Mouse (Mus musculus) heart, embryonic 11.5 days (tissue): ENCODE data around the gene Vat1. TPM values are rescaled to one million over a fixed set of nuclear protein-coding genes. Genes with fewer than 3 reads are reported as not detected.
A peak's percentile ranks its signal among the peaks of the same experiment; 100 is the strongest.

Experiments used
- ATAC-seq: fragments of 200-750 bp; cut with Nextera tagmentation; replicated peaks from 2 replicates; pipeline ENCODE4 v1.8.0; 2017; ENCODE audit warnings: moderate library complexity; ENCODE audit not compliant: insufficient number of reproducible peaks, low FRiP score, low TSS enrichment
- H3K27ac ChIP-seq: fragments of 300-500 bp; sonication (generic); 2 replicates; pipeline ENCODE4 v1.5.1; 2014; ENCODE audit warnings: mild to moderate bottlenecking, low read depth, low read length
- H3K27me3 ChIP-seq: fragments of 300-500 bp; sonication (generic); 2 replicates; pipeline ENCODE4 v1.6.1; 2014; ENCODE audit warnings: mild to moderate bottlenecking, low read length, mixed read lengths; ENCODE audit not compliant: control insufficient read depth, insufficient read depth
- H3K36me3 ChIP-seq: fragments of 300-500 bp; sonication (generic); 2 replicates; pipeline ENCODE4 v1.6.1; 2014; ENCODE audit warnings: mild to moderate bottlenecking, low read length, moderate library complexity, mixed read lengths; ENCODE audit not compliant: control insufficient read depth, insufficient read depth
- H3K4me1 ChIP-seq: fragments of 300-500 bp; sonication (generic); 2 replicates; pipeline ENCODE4 v1.6.1; 2014; ENCODE audit warnings: low read length; ENCODE audit not compliant: control insufficient read depth, insufficient read depth
- H3K4me2 ChIP-seq: fragments of 300-500 bp; sonication (generic); 2 replicates; pipeline ENCODE4 v1.6.1; 2014; ENCODE audit warnings: mild to moderate bottlenecking, moderate library complexity
- H3K4me3 ChIP-seq: fragments of 300-500 bp; sonication (generic); 2 replicates; pipeline ENCODE4 v1.5.1; 2014; ENCODE audit warnings: low read depth, low read length
- H3K9ac ChIP-seq: fragments of 300-500 bp; sonication (generic); 2 replicates; pipeline ENCODE4 v1.6.1; 2014; ENCODE audit warnings: mild to moderate bottlenecking, low read depth, low read length, moderate library complexity
- H3K9me3 ChIP-seq: fragments of 300-500 bp; sonication (generic); replicated peaks from 2 replicates; pipeline ENCODE4 v1.6.1; 2016; ENCODE audit warnings: low read length; ENCODE audit not compliant: control insufficient read depth
- WGBS: fragments of 180-500 bp; shearing (Covaris S2); extraction: QIAGEN DNeasy Blood & Tissue Kit; methylation state at CpG from one replicate; pipeline ENCODE4 v1.1.7; 2014; ENCODE audit not compliant: insufficient replicate concordance; 5-methylcytosine and 5-hydroxymethylcytosine counted together
- polyA plus RNA-seq: library from polyadenylated mRNA; unstranded; fragments of >200 nt; fragmentation: Nextera tagmentation; extraction: Ambion mirVana; gene quantifications from 2 replicates; pipeline ENCODE4 v1.2.1, GENCODE M21; 2014

Gene Vat1
- polyA plus RNA-seq, 1 experiment from 2014 or later: 26.5 TPM

GRCm38 (mm10) chr11:101426165-101426564 lies 39.9 kb downstream of the Vat1 start:
- H3K36me3 ChIP-seq: peaks cover 8% of the 10 kb centered on the region
- no peaks in the 10 kb centered on the region for H3K9me3 ChIP-seq

GRCm38 (mm10) chr11:101424925-101425813 lies 40.9 kb downstream of the Vat1 start, which contains the start of the genes Rundc1 and Ptges3l:
Gene Rundc1 (plus strand): TSS chr11:101425085.
Gene Ptges3l (minus strand): TSS chr11:101425333.
- peak within 1 kb of the TSS; percentile 98 for H3K4me2 ChIP-seq
- H3K36me3 ChIP-seq: peaks cover 3% of the 10 kb centered on the region
- H3K4me1 ChIP-seq: peaks cover 17% of the 10 kb centered on the region
- peak; percentile 88 for ATAC-seq
- no peaks in the 10 kb centered on the region for H3K9me3 ChIP-seq
- H3K4me3 ChIP-seq: peak within 1 kb of the TSS; percentile 95
- H3K9ac ChIP-seq: peak within 1 kb of the TSS; percentile 90
- H3K27me3 ChIP-seq: no peaks in the 10 kb centered on the region
- under 1% methylated on average over 74 of the region's 81 CpGs for WGBS
- peak within 1 kb of the TSS; percentile 94 for H3K27ac ChIP-seq

More at GRCm38 (mm10) chr11:101426165-101426564, 39.9 kb downstream of the Vat1 start:
- Histone ChIP-seq H3K4me3 (peak overlapping the region; percentile 95), H3K9ac (0 out of 2 replicates have a peak overlapping the region, but pooled peaks have one; percentile 90), H3K4me2 (peak overlapping the region; percentile 98), H3K27ac (no peak overlapping the region), H3K27me3 (no peaks in the 10 kb centered on the region), H3K4me1 (peaks cover 17% of the 10 kb centered on the region)
- ATAC-seq: no peak
- WGBS: 55% methylated on average over 8 of the region's 8 CpGs

GRCm38 (mm10) chr11:101424105-101424851 lies 41.8 kb downstream of the Vat1 start, which contains the start of gene Gm27029:
Gene Gm27029 (minus strand): TSS chr11:101424796.
- 3% methylated on average over 23 of the region's 23 CpGs for WGBS
- peak within 1 kb of the TSS; percentile 90 for H3K9ac ChIP-seq
- H3K4me3 ChIP-seq: peak within 1 kb of the TSS; percentile 95
- peaks cover 17% of the 10 kb centered on the region for H3K4me1 ChIP-seq
- no peaks in the 10 kb centered on the region for H3K9me3 ChIP-seq
- ATAC-seq: peak; percentile 62; the same call in 1 of the 2 replicates
- H3K27me3 ChIP-seq: no peaks in the 10 kb centered on the region
- H3K36me3 ChIP-seq: 0 out of 2 replicates have a peak, but pooled peaks cover 2% of the 10 kb centered on the region
- peak within 1 kb of the TSS; percentile 94 for H3K27ac ChIP-seq
- peak within 1 kb of the TSS; percentile 98 for H3K4me2 ChIP-seq

GRCm38 (mm10) chr11:101420148-101420547 lies 45.9 kb downstream of the Vat1 start:
- ATAC-seq: no peak
- H3K9me3 ChIP-seq: no peaks in the 10 kb centered on the region
- no peak overlapping the region for H3K27ac ChIP-seq
- no peak overlapping the region for H3K4me2 ChIP-seq
- 0 out of 2 replicates have a peak, but pooled peaks cover 2% of the 10 kb centered on the region for H3K36me3 ChIP-seq
- WGBS: 82% methylated on average over 5 of the region's 5 CpGs
- H3K9ac ChIP-seq: no peak overlapping the region
- peaks cover 6% of the 10 kb centered on the region; the same call in 1 of the 2 replicates for H3K4me1 ChIP-seq
- no peaks in the 10 kb centered on the region for H3K27me3 ChIP-seq
- no peak overlapping the region for H3K4me3 ChIP-seq

GRCm38 (mm10) chr11:101419610-101420009 lies 46.4 kb downstream of the Vat1 start:
- WGBS: 34% methylated on average over 3 of the region's 3 CpGs
- peaks cover 6% of the 10 kb centered on the region; the same call in 1 of the 2 replicates for H3K4me1 ChIP-seq
- H3K36me3 ChIP-seq: 0 out of 2 replicates have a peak, but pooled peaks cover 2% of the 10 kb centered on the region
- H3K4me3 ChIP-seq: no peak overlapping the region
- no peak overlapping the region for H3K4me2 ChIP-seq
- H3K9me3 ChIP-seq: no peaks in the 10 kb centered on the region
- no peak overlapping the region for H3K27ac ChIP-seq
- H3K9ac ChIP-seq: no peak overlapping the region
- ATAC-seq: no peak
- H3K27me3 ChIP-seq: no peaks in the 10 kb centered on the region

- Histone ChIP-seq H3K9me3 (no peaks in the 10 kb centered on the region), H3K27me3 (no peaks in the 10 kb centered on the region), H3K4me2 (no peak overlapping the region), H3K4me1 (peaks cover 6% of the 10 kb centered on the region; the same call in 1 of the 2 replicates), H3K9ac (no peak overlapping the region; the same call in 1 of the 2 replicates), H3K36me3 (0 out of 2 replicates have a peak, but pooled peaks cover 2% of the 10 kb centered on the region), H3K4me3 (no peak overlapping the region), H3K27ac (no peak overlapping the region)
- WGBS: 64% methylated on average over 6 of the region's 6 CpGs
- ATAC-seq: no peak
Measured at GRCm38 (mm10) chr11:101418991-101419390, 47.0 kb downstream of the Vat1 start.

- H3K4me3 ChIP-seq: peak within 1 kb of the TSS; percentile 80
- peak within 1 kb of the TSS; percentile 65 for H3K27ac ChIP-seq
- WGBS: under 1% methylated on average over 45 of the region's 45 CpGs
- H3K4me2 ChIP-seq: peak within 1 kb of the TSS; percentile 83
- peaks cover 8% of the 10 kb centered on the region; the same call in 1 of the 2 replicates for H3K36me3 ChIP-seq
- no peaks in the 10 kb centered on the region; the same call in 1 of the 2 replicates for H3K4me1 ChIP-seq
- no peaks in the 10 kb centered on the region for H3K9me3 ChIP-seq
- 0 out of 2 replicates have a peak, but pooled peaks have one; percentile 43 for ATAC-seq
- H3K9ac ChIP-seq: peak within 1 kb of the TSS; percentile 92
- H3K27me3 ChIP-seq: no peaks in the 10 kb centered on the region
Measured at GRCm38 (mm10) chr11:101417101-101417855, 48.8 kb downstream of the Vat1 start, which contains the start of gene Aarsd1. Gene Aarsd1 (minus strand): TSS chr11:101417615.
